Mouse (Mus musculus): ENCODE results near the gene Il2rb. TPM values are rescaled to one million over a fixed set of nuclear protein-coding genes. Genes with fewer than 3 reads are reported as not detected.

Gene Il2rb
- polyA plus RNA-seq, 1 experiment, result 12.8 TPM

DNA sequence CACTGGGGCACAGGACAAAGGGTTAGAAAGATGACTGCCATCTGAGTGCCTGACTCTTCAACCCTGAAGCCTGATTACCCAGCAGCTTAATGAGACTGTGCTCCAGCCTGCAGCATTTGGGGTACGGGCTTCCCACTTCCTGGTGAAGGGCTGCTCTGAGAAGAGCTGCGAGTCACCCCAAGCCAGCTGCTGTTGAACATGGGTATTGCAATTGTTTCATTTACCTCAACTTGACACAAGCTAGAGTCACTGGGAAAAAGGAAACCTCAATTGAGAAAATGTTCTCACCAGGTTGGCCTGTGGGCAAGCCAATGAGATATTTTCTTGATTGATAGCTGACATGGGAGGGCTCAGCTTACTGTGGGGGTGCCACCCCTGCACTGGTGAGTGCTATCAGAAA is 32.1 kb downstream of the Il2rb start:
- 25% methylated on average over 2 of the region's 2 CpGs for WGBS
- no peak for DNase-seq
- H3K4me1 ChIP-seq (ENCODE audit: control insufficient read depth, insufficient read depth, low read length), result no peaks in the 10 kb centered on the region
- H3K4me3 ChIP-seq (replicated peaks; ENCODE audit: extremely low read depth, low read depth, low read length), result no peak overlapping the region
- no peak for TF ChIP-seq CTCF (IDR thresholded peaks at IDR 0.05; ENCODE audit: insufficient read depth, low read length)
- no peak for TF ChIP-seq POLR2A (IDR thresholded peaks at IDR 0.05; ENCODE audit: borderline replicate concordance, extremely low read depth, low read depth, low read length)

DNA sequence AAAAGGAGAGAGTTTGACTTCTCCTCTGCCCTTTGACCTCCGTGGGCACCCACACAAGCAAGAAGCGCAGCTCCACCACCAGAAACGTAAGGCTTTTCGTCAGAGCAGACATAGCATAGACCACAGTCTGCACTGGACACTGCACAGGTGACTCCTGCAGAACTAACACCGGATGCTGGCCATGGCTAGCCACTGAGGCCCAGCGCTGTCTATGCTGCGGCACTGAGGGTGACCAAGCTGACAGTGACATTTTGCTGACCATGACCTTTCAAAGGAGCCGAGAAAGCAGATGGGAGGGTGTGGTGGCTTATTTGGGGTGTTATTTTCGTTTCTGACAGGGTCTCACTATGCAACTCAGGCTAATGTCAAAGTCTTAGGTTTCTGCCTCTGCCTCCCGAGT is 37.9 kb downstream of the Il2rb start:
- no peaks in the 10 kb centered on the region for H3K4me1 ChIP-seq (ENCODE audit: control insufficient read depth, insufficient read depth, low read length)
- 73% methylated on average over 10 of the region's 10 CpGs for WGBS
- TF ChIP-seq CTCF (IDR thresholded peaks at IDR 0.05; ENCODE audit: insufficient read depth, low read length) (no peak), POLR2A (IDR thresholded peaks at IDR 0.05; ENCODE audit: borderline replicate concordance, extremely low read depth, low read depth, low read length) (no peak)
- no peak for DNase-seq
- H3K4me3 ChIP-seq (replicated peaks; ENCODE audit: extremely low read depth, low read depth, low read length), result no peak overlapping the region

DNA sequence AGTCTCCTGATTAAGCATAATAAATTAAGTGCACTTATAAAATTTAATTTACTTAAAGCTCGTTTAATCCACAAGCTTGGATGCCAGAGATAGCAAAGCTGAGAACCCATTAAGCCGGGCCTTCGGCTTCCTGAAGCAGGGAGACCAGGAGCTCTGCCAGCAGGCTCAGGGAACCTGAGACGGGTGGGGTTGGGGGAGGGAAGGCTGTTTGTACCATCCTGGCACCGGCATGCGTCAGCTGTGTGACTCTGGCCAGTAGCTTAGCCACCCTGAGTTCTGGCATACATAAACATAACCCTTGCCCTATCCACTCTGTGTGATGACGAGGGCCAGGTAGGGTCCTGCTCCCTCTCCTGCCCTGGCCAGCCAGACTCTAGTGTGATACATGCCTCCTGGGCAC is 39.0 kb downstream of the Il2rb start:
- DNase-seq, result no peak
- Histone ChIP-seq H3K4me1 (ENCODE audit: control insufficient read depth, insufficient read depth, low read length) (no peaks in the 10 kb centered on the region), H3K4me3 (replicated peaks; ENCODE audit: extremely low read depth, low read depth, low read length) (no peak overlapping the region)
- TF ChIP-seq POLR2A (IDR thresholded peaks at IDR 0.05; ENCODE audit: borderline replicate concordance, extremely low read depth, low read depth, low read length) (no peak), CTCF (IDR thresholded peaks at IDR 0.05; ENCODE audit: insufficient read depth, low read length) (no peak)
- WGBS, result 40% methylated on average over 7 of the region's 7 CpGs

DNA sequence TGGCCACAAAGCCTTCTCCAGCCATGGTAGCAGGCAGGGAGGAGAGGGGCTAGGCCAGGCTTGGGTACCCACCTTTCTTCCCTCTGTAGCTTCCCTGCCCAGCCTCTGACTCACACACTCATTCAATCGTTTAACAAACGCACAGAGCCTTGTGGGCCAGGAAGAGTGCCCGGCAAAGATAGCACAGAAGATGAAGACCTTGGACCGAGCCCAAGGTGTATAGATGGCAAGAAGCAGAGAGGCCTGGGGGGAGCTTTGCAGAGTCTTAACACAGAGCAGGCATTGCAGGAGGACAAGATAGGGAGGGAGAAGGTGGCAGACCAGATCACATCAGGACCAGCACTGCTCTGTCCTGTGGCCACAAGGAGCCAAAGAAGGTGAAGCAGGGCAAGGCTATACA is 39.9 kb downstream of the Il2rb start:
- Histone ChIP-seq H3K4me1 (ENCODE audit: control insufficient read depth, insufficient read depth, low read length) (no peaks in the 10 kb centered on the region), H3K4me3 (replicated peaks; ENCODE audit: extremely low read depth, low read depth, low read length) (no peak overlapping the region)
- 38% methylated on average over 4 of the region's 4 CpGs for WGBS
- DNase-seq, result no peak
- TF ChIP-seq CTCF (IDR thresholded peaks at IDR 0.05; ENCODE audit: insufficient read depth, low read length) (no peak), POLR2A (IDR thresholded peaks at IDR 0.05; ENCODE audit: borderline replicate concordance, extremely low read depth, low read depth, low read length) (no peak)

DNA sequence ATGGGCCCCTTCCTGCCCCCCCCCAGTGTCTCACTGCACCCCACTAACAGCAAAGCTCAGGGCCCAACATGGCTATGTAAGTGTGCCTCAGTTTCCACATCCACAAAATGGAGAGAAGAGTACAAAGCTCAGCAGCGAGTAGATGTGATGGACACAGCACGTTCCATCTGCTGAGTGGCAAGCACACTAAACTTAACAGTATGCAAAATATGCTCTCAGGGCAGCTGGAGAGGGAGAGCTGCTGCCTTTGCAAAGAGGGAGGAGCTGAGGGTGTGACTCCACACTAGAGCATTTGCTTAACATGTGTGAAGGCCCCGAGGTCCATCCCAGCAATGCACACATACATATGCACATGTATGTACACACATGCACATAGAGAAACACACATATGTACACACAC is 42.1 kb downstream of the Il2rb start:
- no peak for TF ChIP-seq CTCF (IDR thresholded peaks at IDR 0.05; ENCODE audit: insufficient read depth, low read length)
- TF ChIP-seq POLR2A (IDR thresholded peaks at IDR 0.05; ENCODE audit: borderline replicate concordance, extremely low read depth, low read depth, low read length), result no peak
- Histone ChIP-seq H3K4me3 (replicated peaks; ENCODE audit: extremely low read depth, low read depth, low read length) (no peak overlapping the region), H3K4me1 (ENCODE audit: control insufficient read depth, insufficient read depth, low read length) (no peaks in the 10 kb centered on the region; the same call in 1 of the 2 replicates)
- DNase-seq, result no peak
- WGBS, result 61% methylated on average over 3 of the region's 3 CpGs

DNA sequence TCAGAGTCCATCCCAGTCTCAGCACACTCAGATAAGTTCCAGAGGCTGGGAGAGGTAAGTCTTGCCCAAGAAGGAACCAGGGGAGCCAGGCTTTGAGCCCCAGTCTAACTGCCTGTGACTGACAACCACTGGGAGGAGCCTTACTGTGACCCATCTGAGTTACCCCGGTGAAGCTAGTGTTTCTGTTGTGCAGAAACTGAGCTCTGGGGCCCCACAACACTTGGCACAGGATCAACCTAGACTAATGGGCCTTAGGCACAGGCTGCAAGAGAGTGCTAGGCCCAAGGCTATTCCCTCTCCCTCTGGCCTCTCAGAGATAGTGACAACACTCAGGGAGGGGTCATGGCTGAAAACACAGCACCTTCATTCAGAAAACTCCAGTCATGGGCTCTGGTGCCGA is 43.9 kb downstream of the Il2rb start:
- H3K4me3 ChIP-seq (replicated peaks; ENCODE audit: extremely low read depth, low read depth, low read length), result no peak overlapping the region
- WGBS, result 76% methylated on average over 2 of the region's 2 CpGs
- DNase-seq, result no peak
- no peak for TF ChIP-seq CTCF (IDR thresholded peaks at IDR 0.05; ENCODE audit: insufficient read depth, low read length)
- H3K4me1 ChIP-seq (ENCODE audit: control insufficient read depth, insufficient read depth, low read length), result no peaks in the 10 kb centered on the region; the same call in none of the 2 replicates

GRCm38 (mm10) chr15:78450419-78450768 is 44.7 kb downstream of the Il2rb start:
- Histone ChIP-seq H3K4me1 (ENCODE audit: control insufficient read depth, insufficient read depth, low read length) (no peaks in the 10 kb centered on the region; the same call in none of the 2 replicates), H3K4me3 (replicated peaks; ENCODE audit: extremely low read depth, low read depth, low read length) (no peak overlapping the region)
- no peak for DNase-seq
- TF ChIP-seq CTCF (IDR thresholded peaks at IDR 0.05; ENCODE audit: insufficient read depth, low read length), result no peak
- no peak for TF ChIP-seq POLR2A (IDR thresholded peaks at IDR 0.05; ENCODE audit: borderline replicate concordance, extremely low read depth, low read depth, low read length)
- WGBS, result 77% methylated on average over 6 of the region's 6 CpGs

GRCm38 (mm10) chr15:78449694-78450418 is 45.2 kb downstream of the Il2rb start:
- DNase-seq, result no peak
- TF ChIP-seq POLR2A (IDR thresholded peaks at IDR 0.05; ENCODE audit: borderline replicate concordance, extremely low read depth, low read depth, low read length) (no peak), CTCF (IDR thresholded peaks at IDR 0.05; ENCODE audit: insufficient read depth, low read length) (no peak)
- H3K4me1 ChIP-seq (ENCODE audit: control insufficient read depth, insufficient read depth, low read length), result no peaks in the 10 kb centered on the region; the same call in none of the 2 replicates
- WGBS, result 29% methylated on average over 7 of the region's 7 CpGs
- H3K4me3 ChIP-seq (replicated peaks; ENCODE audit: extremely low read depth, low read depth, low read length), result no peak overlapping the region

- 52% methylated on average over 6 of the region's 6 CpGs for WGBS
- H3K4me1 ChIP-seq (ENCODE audit: control insufficient read depth, insufficient read depth, low read length), result no peaks in the 10 kb centered on the region; the same call in none of the 2 replicates
These were observed 45.9 kb downstream of the Il2rb start for GRCm38 (mm10) chr15:78449131-78449530.

More at GRCm38 (mm10) chr15:78449131-78449530, 45.9 kb downstream of the Il2rb start:
- H3K4me3 ChIP-seq (replicated peaks; ENCODE audit: extremely low read depth, low read depth, low read length), result no peak overlapping the region
- TF ChIP-seq POLR2A (IDR thresholded peaks at IDR 0.05; ENCODE audit: borderline replicate concordance, extremely low read depth, low read depth, low read length) (no peak), CTCF (IDR thresholded peaks at IDR 0.05; ENCODE audit: insufficient read depth, low read length) (no peak)
- no peak for DNase-seq

Data from lung, adult 2 months (tissue).